Mouse (Mus musculus): ENCODE measurements around the gene 7420426K07Rik. TPM values are rescaled to one million over a fixed set of nuclear protein-coding genes. Genes with fewer than 3 reads are reported as not detected.

Gene 7420426K07Rik
- polyA plus RNA-seq (2014; fragmentation: Nextera tagmentation; extraction: Ambion mirVana) = not detected in 2 replicates

DNA sequence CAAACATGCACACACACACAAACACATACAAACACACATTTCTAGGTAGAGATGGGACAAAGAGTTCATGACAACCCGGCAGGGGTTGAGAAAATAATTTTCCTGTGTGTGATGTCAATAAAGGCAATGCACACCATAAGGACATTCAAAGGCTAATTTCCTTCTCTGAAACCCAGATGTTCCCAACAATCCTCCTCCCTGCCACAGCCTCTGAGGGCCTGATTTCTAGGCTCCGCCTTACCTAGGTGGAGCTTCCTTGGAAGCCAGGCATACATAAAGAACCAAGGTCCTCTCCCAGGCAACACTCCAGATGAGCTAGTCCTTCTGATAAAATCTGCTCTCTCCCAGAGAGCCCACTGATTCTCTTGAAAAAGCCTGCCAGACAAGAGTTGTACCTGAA lies at the start of gene 7420426K07Rik:
Gene 7420426K07Rik (plus strand): TSS at position 301 of the 400 bp plus-strand sequence.
- Histone ChIP-seq H3K9me3 (replicated peaks; ENCODE audit: control insufficient read depth, low read length) (no peaks in the 10 kb centered on the region; the same call in 1 of the 2 replicates), H3K27me3 (ENCODE audit: control insufficient read depth, insufficient read depth, low read length) (no peaks in the 10 kb centered on the region), H3K9ac (ENCODE audit: low read depth, low read length) (no peak within 1 kb of the TSS), H3K4me3 (ENCODE audit: low read depth, low read length) (no peak within 1 kb of the TSS), H3K36me3 (ENCODE audit: control insufficient read depth, insufficient read depth, low read length) (no peaks in the 10 kb centered on the region), H3K27ac (ENCODE audit: low read depth, low read length) (no peak within 1 kb of the TSS), H3K4me1 (ENCODE audit: control insufficient read depth, insufficient read depth, low read length) (no peaks in the 10 kb centered on the region), H3K4me2 (no peak within 1 kb of the TSS)
- ATAC-seq (replicated peaks; ENCODE audit: insufficient number of reproducible peaks, low FRiP score, low TSS enrichment) = no peak
- 89% methylated on average over 2 of the region's 2 CpGs for WGBS (ENCODE audit: insufficient replicate concordance)

DNA sequence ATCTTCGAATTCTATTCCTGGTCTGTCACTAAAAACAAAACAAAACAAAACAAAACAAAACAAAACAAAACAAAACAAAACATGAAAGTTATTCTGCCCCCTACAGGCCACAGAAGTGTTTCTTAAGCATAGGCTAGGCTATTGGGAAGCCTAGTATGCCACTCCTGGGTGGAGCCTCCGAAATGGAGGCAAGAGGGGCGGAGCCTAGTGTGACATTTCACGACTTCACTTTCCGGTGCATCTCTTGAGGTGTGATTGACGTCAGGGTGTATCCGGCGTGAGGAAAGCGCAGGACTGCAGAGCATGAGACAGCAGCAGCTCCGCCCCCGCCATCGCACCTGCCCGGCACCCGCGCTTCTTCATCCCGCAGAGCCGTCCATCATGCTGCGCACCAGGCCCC lies 46.7 kb upstream of the 7420426K07Rik start, which contains the start of gene Prr23a2:
Gene Prr23a2 (plus strand): TSS at position 285 of the 400 bp plus-strand sequence.
- no peaks in the 10 kb centered on the region for H3K36me3 ChIP-seq (ENCODE audit: control insufficient read depth, insufficient read depth, low read length)
- ATAC-seq (replicated peaks; ENCODE audit: insufficient number of reproducible peaks, low FRiP score, low TSS enrichment) = no peak
- H3K9me3 ChIP-seq (replicated peaks; ENCODE audit: control insufficient read depth, low read length) = no peaks in the 10 kb centered on the region
- WGBS (ENCODE audit: insufficient replicate concordance) = 48% methylated on average over 18 of the region's 18 CpGs
- no peak within 1 kb of the TSS for H3K27ac ChIP-seq (ENCODE audit: low read depth, low read length)
- no peak within 1 kb of the TSS for H3K4me3 ChIP-seq (ENCODE audit: low read depth, low read length)
- H3K4me1 ChIP-seq (ENCODE audit: control insufficient read depth, insufficient read depth, low read length) = no peaks in the 10 kb centered on the region
- no peak within 1 kb of the TSS for H3K9ac ChIP-seq (ENCODE audit: low read depth, low read length)
- no peaks in the 10 kb centered on the region for H3K27me3 ChIP-seq (ENCODE audit: control insufficient read depth, insufficient read depth, low read length)
- H3K4me2 ChIP-seq = no peak within 1 kb of the TSS

DNA sequence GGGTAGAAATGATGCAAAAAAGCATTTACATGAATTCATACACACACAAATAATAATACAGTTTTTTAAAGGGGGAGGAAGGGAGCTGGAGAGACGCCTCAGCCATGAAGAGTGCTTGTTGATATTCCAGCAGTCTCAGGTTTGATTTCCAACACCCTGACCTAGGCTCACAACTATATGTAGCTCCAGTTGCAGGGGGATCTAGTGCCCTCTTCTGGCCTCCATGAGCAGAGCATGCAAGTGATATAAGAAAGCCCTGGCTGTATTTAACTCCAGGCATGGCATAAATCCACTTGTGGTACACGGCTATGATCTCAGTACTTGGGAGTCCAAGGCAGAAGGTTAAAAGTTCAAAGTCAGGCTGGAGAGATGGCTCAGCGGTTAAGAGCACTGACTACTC lies 39.5 kb upstream of the 7420426K07Rik start:
- no peaks in the 10 kb centered on the region for H3K36me3 ChIP-seq (ENCODE audit: control insufficient read depth, insufficient read depth, low read length)
- ATAC-seq (replicated peaks; ENCODE audit: insufficient number of reproducible peaks, low FRiP score, low TSS enrichment) = no peak
- no peak overlapping the region for H3K4me3 ChIP-seq (ENCODE audit: low read depth, low read length)
- no peaks in the 10 kb centered on the region for H3K4me1 ChIP-seq (ENCODE audit: control insufficient read depth, insufficient read depth, low read length)
- H3K9me3 ChIP-seq (replicated peaks; ENCODE audit: control insufficient read depth, low read length) = no peaks in the 10 kb centered on the region
- H3K27ac ChIP-seq (ENCODE audit: low read depth, low read length) = no peak overlapping the region
- no peak overlapping the region for H3K9ac ChIP-seq (ENCODE audit: low read depth, low read length)
- H3K4me2 ChIP-seq = no peak overlapping the region
- WGBS (ENCODE audit: insufficient replicate concordance) = 63% methylated on average over 3 of the region's 3 CpGs
- H3K27me3 ChIP-seq (ENCODE audit: control insufficient read depth, insufficient read depth, low read length) = peaks cover 17% of the 10 kb centered on the region

DNA sequence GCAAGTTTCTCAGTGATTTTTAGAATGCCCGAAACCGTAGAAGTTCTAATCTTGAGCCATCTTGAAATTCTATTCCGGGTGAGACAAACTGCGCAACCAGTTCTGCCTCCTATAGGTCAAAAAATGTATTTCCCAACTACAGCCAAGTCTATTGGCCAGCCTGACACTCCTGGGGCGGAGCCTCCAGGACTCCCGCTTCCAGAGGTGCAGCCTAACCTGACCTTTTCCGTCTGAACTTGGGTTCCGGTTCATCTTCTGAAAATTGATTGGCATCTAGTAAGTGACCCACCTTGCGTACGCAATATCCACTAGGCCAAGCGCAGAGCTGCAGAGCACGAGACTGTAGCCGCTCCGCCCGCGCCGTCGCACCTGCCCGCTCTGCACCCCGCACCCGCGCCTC lies 38.3 kb upstream of the 7420426K07Rik start, which contains the start of gene Prr23a3:
Gene Prr23a3 (plus strand): TSS at position 197 of the 400 bp plus-strand sequence.
- H3K4me1 ChIP-seq (ENCODE audit: control insufficient read depth, insufficient read depth, low read length) = no peaks in the 10 kb centered on the region
- 40% methylated on average over 22 of the region's 22 CpGs for WGBS (ENCODE audit: insufficient replicate concordance)
- no peaks in the 10 kb centered on the region for H3K9me3 ChIP-seq (replicated peaks; ENCODE audit: control insufficient read depth, low read length)
- H3K36me3 ChIP-seq (ENCODE audit: control insufficient read depth, insufficient read depth, low read length) = no peaks in the 10 kb centered on the region
- H3K9ac ChIP-seq (ENCODE audit: low read depth, low read length) = no peak within 1 kb of the TSS
- H3K4me2 ChIP-seq = peak within 1 kb of the TSS; percentile 42
- no peak within 1 kb of the TSS for H3K27ac ChIP-seq (ENCODE audit: low read depth, low read length)
- no peak; the same call in 1 of the 2 replicates for ATAC-seq (replicated peaks; ENCODE audit: insufficient number of reproducible peaks, low FRiP score, low TSS enrichment)
- H3K4me3 ChIP-seq (ENCODE audit: low read depth, low read length) = peak within 1 kb of the TSS; percentile 26
- H3K27me3 ChIP-seq (ENCODE audit: control insufficient read depth, insufficient read depth, low read length) = peaks cover 17% of the 10 kb centered on the region

DNA sequence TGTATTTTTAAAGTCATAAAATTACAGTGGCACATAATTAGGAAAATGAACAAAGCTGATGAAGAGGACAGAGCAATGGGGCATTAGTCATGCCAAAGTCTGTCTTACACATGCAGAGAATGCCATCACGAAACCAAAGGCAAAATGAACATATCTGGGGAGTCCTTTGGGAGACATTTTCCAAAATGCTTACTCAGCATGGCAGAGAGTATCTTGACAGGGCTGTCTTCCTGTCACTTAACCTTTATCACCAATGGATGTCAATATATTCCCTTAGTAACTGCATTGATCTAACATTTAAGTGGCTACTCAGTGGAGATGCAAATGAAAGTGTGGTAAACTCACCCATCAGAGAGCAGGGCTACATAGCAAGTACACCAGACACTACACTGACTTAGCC lies 1.4 kb upstream of the 7420426K07Rik start:
- WGBS (ENCODE audit: insufficient replicate concordance) = 69% methylated on average over 1 of the region's 1 CpGs
- Histone ChIP-seq H3K4me2 (no peak overlapping the region), H3K36me3 (ENCODE audit: control insufficient read depth, insufficient read depth, low read length) (no peaks in the 10 kb centered on the region), H3K27ac (ENCODE audit: low read depth, low read length) (no peak overlapping the region), H3K4me1 (ENCODE audit: control insufficient read depth, insufficient read depth, low read length) (no peaks in the 10 kb centered on the region), H3K4me3 (ENCODE audit: low read depth, low read length) (no peak overlapping the region), H3K27me3 (ENCODE audit: control insufficient read depth, insufficient read depth, low read length) (no peaks in the 10 kb centered on the region), H3K9me3 (replicated peaks; ENCODE audit: control insufficient read depth, low read length) (peaks cover 5% of the 10 kb centered on the region; the same call in 1 of the 2 replicates), H3K9ac (ENCODE audit: low read depth, low read length) (no peak overlapping the region)
- ATAC-seq (replicated peaks; ENCODE audit: insufficient number of reproducible peaks, low FRiP score, low TSS enrichment) = no peak

DNA sequence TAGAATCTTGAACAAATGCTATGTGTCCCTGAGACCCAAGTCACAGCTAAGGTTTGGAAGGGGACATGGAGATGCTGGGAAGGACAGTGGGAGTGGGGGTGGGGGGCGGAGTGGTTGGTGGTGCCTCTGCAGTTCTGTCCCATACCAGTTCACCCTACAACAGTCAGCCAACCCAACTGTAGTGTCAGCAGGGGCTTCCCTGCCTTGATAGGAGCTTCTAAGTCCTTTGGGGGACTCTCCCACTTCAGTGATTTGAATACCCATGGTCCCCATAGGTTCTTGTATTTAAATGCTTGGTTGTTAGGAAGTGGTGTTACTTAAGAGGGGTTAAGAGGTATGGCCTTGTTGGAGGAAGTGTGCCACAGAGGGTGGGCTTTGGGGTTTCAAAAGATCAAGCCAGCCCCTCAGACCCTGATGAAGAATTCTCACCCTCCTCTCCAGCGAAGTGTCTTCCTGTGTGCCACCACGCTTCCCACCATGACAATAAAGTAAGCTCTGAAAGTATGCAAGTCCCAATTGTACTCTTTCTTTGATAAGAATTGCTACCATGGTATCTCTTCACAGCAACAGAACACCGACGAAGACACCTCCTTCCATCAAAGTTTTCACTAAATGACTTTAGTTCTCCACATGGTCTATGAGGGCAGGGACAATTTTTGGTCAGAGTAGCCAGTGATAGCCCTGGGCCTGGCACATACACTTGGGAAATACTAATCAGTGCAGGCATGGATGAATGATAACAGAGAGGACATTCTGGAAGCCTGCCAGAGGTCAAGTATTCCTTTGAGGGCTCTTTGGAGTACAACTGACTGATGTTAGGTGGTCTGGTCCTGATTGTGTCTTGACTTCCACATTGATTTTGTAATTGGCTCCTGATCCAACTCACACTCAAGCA lies 18.0 kb downstream of the 7420426K07Rik start:
- Histone ChIP-seq H3K4me1 (ENCODE audit: control insufficient read depth, insufficient read depth, low read length) (peaks cover 4% of the 10 kb centered on the region; the same call in 1 of the 2 replicates), H3K4me3 (ENCODE audit: low read depth, low read length) (no peak overlapping the region), H3K36me3 (ENCODE audit: control insufficient read depth, insufficient read depth, low read length) (no peaks in the 10 kb centered on the region), H3K27me3 (ENCODE audit: control insufficient read depth, insufficient read depth, low read length) (no peaks in the 10 kb centered on the region), H3K9me3 (replicated peaks; ENCODE audit: control insufficient read depth, low read length) (no peaks in the 10 kb centered on the region), H3K27ac (ENCODE audit: low read depth, low read length) (no peak overlapping the region), H3K9ac (ENCODE audit: low read depth, low read length) (no peak overlapping the region), H3K4me2 (no peak overlapping the region)
- WGBS (ENCODE audit: insufficient replicate concordance) = 86% methylated on average over 5 of the region's 5 CpGs
- no peak for ATAC-seq (replicated peaks; ENCODE audit: insufficient number of reproducible peaks, low FRiP score, low TSS enrichment)

DNA sequence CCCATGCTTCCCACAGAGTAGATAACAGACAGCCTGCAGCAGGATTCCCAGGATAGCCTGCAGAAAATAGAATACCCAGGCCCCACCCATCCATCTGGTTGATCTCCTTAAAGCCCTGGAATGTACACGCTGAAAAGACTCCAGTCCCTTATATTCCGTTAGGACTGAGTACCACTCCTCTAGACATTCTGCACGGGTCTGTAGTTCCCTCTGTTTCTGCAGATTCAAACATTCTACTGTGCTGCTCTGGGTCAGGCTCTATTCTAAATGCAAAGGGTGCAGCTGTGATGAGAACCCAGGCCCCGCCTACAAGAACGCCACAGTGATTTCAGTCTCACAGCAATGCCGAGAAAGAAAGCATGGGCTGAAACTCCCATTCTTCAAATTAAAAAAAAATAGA lies 20.2 kb downstream of the 7420426K07Rik start:
- H3K27ac ChIP-seq (ENCODE audit: low read depth, low read length) = no peak overlapping the region
- H3K36me3 ChIP-seq (ENCODE audit: control insufficient read depth, insufficient read depth, low read length) = no peaks in the 10 kb centered on the region
- H3K4me1 ChIP-seq (ENCODE audit: control insufficient read depth, insufficient read depth, low read length) = peaks cover 4% of the 10 kb centered on the region; the same call in 1 of the 2 replicates
- H3K9ac ChIP-seq (ENCODE audit: low read depth, low read length) = no peak overlapping the region
- H3K9me3 ChIP-seq (replicated peaks; ENCODE audit: control insufficient read depth, low read length) = no peaks in the 10 kb centered on the region
- ATAC-seq (replicated peaks; ENCODE audit: insufficient number of reproducible peaks, low FRiP score, low TSS enrichment) = no peak
- peak overlapping the region; percentile 5; the same call in 1 of the 2 replicates for H3K4me2 ChIP-seq
- 25% methylated on average over 6 of the region's 6 CpGs for WGBS (ENCODE audit: insufficient replicate concordance)
- H3K4me3 ChIP-seq (ENCODE audit: low read depth, low read length) = no peak overlapping the region
- H3K27me3 ChIP-seq (ENCODE audit: control insufficient read depth, insufficient read depth, low read length) = no peaks in the 10 kb centered on the region

DNA sequence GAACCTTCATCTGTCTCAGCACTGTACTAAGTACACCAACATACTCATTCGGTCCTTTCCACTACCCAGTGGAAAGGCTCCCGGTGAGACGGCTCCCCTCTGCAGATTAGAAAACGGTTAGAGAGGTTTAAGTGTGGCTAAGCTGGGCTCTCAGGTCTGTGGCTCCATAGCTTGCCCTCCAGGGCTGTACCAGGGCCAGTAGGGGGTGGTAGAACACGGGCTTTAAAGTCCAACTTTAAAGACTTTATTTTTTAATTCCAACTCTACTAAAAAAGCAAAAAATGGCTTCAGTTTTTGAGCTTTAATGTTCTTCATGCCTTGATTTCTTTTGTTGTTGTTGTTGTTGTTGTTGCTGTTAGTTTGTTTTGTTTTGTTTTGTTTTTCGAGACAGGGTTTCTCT lies 21.3 kb downstream of the 7420426K07Rik start:
- Histone ChIP-seq H3K27me3 (ENCODE audit: control insufficient read depth, insufficient read depth, low read length) (no peaks in the 10 kb centered on the region), H3K9me3 (replicated peaks; ENCODE audit: control insufficient read depth, low read length) (no peaks in the 10 kb centered on the region), H3K4me2 (no peak overlapping the region), H3K4me3 (ENCODE audit: low read depth, low read length) (no peak overlapping the region), H3K4me1 (ENCODE audit: control insufficient read depth, insufficient read depth, low read length) (peaks cover 4% of the 10 kb centered on the region; the same call in 1 of the 2 replicates), H3K36me3 (ENCODE audit: control insufficient read depth, insufficient read depth, low read length) (no peaks in the 10 kb centered on the region), H3K9ac (ENCODE audit: low read depth, low read length) (no peak overlapping the region), H3K27ac (ENCODE audit: low read depth, low read length) (no peak overlapping the region)
- no peak for ATAC-seq (replicated peaks; ENCODE audit: insufficient number of reproducible peaks, low FRiP score, low TSS enrichment)
- 45% methylated on average over 6 of the region's 6 CpGs for WGBS (ENCODE audit: insufficient replicate concordance)

All from heart, embryonic 11.5 days (tissue).